Mouse (Mus musculus): ENCODE results near the gene Suclg2.
A peak's percentile ranks its signal among the peaks of the same experiment; 100 is the strongest.

The Suclg2 gene

GRCm38 (mm10) chr6:95445036-95445435, 273.6 kb downstream of the Suclg2 start:
- DNase-seq = peak; percentile 14 to 32

Data from cerebellum, adult 18-20 months (tissue).